Mouse (Mus musculus) kidney, postnatal 0 days (tissue): ENCODE data around the gene Pfn1. TPM values are rescaled to one million over a fixed set of nuclear protein-coding genes. Genes with fewer than 3 reads are reported as not detected.

ENCODE experiments used
- ATAC-seq: fragments of 200-750 bp; cut with Nextera tagmentation; replicated peaks from 2 replicates; pipeline ENCODE4 v1.8.0; 2017; ENCODE audit warnings: low read depth, moderate number of reproducible peaks, moderate TSS enrichment, moderate library complexity; ENCODE audit not compliant: low FRiP score
- DNase-seq: peaks from one replicate; pipeline ENCODE4 v3.0.0-alpha.2; 2016; ENCODE audit warnings: low spot score
- H3K27ac ChIP-seq: fragments of 300-500 bp; sonication (generic); 2 replicates; pipeline ENCODE4 v1.5.1; 2014; ENCODE audit warnings: mild to moderate bottlenecking
- H3K27me3 ChIP-seq: fragments of 300-500 bp; sonication (generic); 2 replicates; pipeline ENCODE4 v1.6.1; 2014; ENCODE audit warnings: low read length, mixed read lengths; ENCODE audit not compliant: insufficient read depth
- H3K36me3 ChIP-seq: fragments of 300-500 bp; sonication (generic); 2 replicates; pipeline ENCODE4 v1.6.1; 2014; ENCODE audit warnings: low read length, mixed read lengths; ENCODE audit not compliant: insufficient read depth
- H3K4me1 ChIP-seq: fragments of 300-500 bp; sonication (generic); replicated peaks from 2 replicates; pipeline ENCODE4 v1.6.1; 2014; ENCODE audit warnings: antibody characterized with exemption, low read length, mixed read lengths; ENCODE audit not compliant: insufficient read depth
- H3K4me2 ChIP-seq: fragments of 300-500 bp; sonication (generic); 2 replicates; pipeline ENCODE4 v1.6.1; 2014; ENCODE audit warnings: mild to moderate bottlenecking, low read length, moderate library complexity, mixed read lengths
- H3K4me3 ChIP-seq: fragments of 300-500 bp; sonication (generic); replicated peaks from 2 replicates; pipeline ENCODE4 v1.5.1; 2014; ENCODE audit warnings: low read depth, low read length
- H3K9ac ChIP-seq: fragments of 300-500 bp; sonication (generic); 2 replicates; pipeline ENCODE4 v1.6.1; 2014; ENCODE audit warnings: low read depth, low read length
- H3K9me3 ChIP-seq: fragments of 300-500 bp; sonication (generic); replicated peaks from 2 replicates; pipeline ENCODE4 v1.6.1; 2016; ENCODE audit warnings: low read length, inconsistent platforms, mixed read lengths
- CTCF ChIP-seq: IDR thresholded peaks from 2 replicates; pipeline ENCODE4 v1.5.1; 2016; ENCODE audit warnings: antibody characterized with exemption, low read depth, mild to moderate bottlenecking, moderate library complexity
- WGBS: fragments of 180-500 bp; shearing (Covaris S2); extraction: QIAGEN DNeasy Blood & Tissue Kit; methylation state at CpG from one replicate; pipeline ENCODE4 v1.1.7; 2014; 5-methylcytosine and 5-hydroxymethylcytosine counted together
- polyA plus RNA-seq: library from polyadenylated mRNA; unstranded; fragments of >200 nt; fragmentation: Nextera tagmentation; extraction: Ambion mirVana; gene quantifications from 2 replicates; pipeline ENCODE4 v1.2.1, GENCODE M21; 2015

The Pfn1 gene
- polyA plus RNA-seq, 1 experiment from 2014 or later = 1,513 TPM

GRCm38 (mm10) chr11:70647716-70648420, 6.6 kb downstream of the Pfn1 start:
- H3K27me3 ChIP-seq = no peaks in the 10 kb centered on the region
- H3K36me3 ChIP-seq = peaks cover 55% of the 10 kb centered on the region
- no peaks in the 10 kb centered on the region for H3K9me3 ChIP-seq
- H3K9ac ChIP-seq = peak overlapping the region; percentile 90
- H3K4me3 ChIP-seq = peak overlapping the region; percentile 78
- H3K4me2 ChIP-seq = peak overlapping the region; percentile 99
- peak overlapping the region; percentile 90 for H3K27ac ChIP-seq
- ATAC-seq (no peak), DNase-seq (no peak)
- TF ChIP-seq CTCF = no peak
- WGBS = 4% methylated on average over 28 of the region's 28 CpGs
- H3K4me1 ChIP-seq = peaks cover 19% of the 10 kb centered on the region; the same call in 1 of the 2 replicates

- ATAC-seq (peak; percentile 84), DNase-seq (peak; percentile 99)
- no peaks in the 10 kb centered on the region for H3K27me3 ChIP-seq
- peaks cover 10% of the 10 kb centered on the region; the same call in 1 of the 2 replicates for H3K4me1 ChIP-seq
- peak; percentile 35; the same call in 1 of the 2 replicates for TF ChIP-seq CTCF
- H3K36me3 ChIP-seq = peaks cover 47% of the 10 kb centered on the region
- no peaks in the 10 kb centered on the region for H3K9me3 ChIP-seq
- under 1% methylated on average over 63 of the region's 63 CpGs for WGBS
- H3K9ac ChIP-seq = peak within 1 kb of the TSS; percentile 90
- peak within 1 kb of the TSS; percentile 99 for H3K4me2 ChIP-seq
- H3K27ac ChIP-seq = peak within 1 kb of the TSS; percentile 90
- H3K4me3 ChIP-seq = peak within 1 kb of the TSS; percentile 78
Measured at GRCm38 (mm10) chr11:70646691-70647650, 7.5 kb downstream of the Pfn1 start, which contains the start of the genes Rnf167 and Slc25a11. Gene Rnf167 (plus strand): TSS chr11:70647235. Gene Slc25a11 (minus strand): TSS chr11:70647479.

GRCm38 (mm10) chr11:70646259-70646555, 8.2 kb downstream of the Pfn1 start:
- DNase-seq (no peak), ATAC-seq (peak; percentile 2)
- Histone ChIP-seq H3K4me3 (peak overlapping the region; percentile 78), H3K27me3 (no peaks in the 10 kb centered on the region), H3K9me3 (no peaks in the 10 kb centered on the region), H3K27ac (peak overlapping the region; percentile 89), H3K4me2 (peak overlapping the region; percentile 75), H3K9ac (peak overlapping the region; percentile 84), H3K36me3 (peaks cover 44% of the 10 kb centered on the region), H3K4me1 (peaks cover 8% of the 10 kb centered on the region; the same call in 1 of the 2 replicates)
- TF ChIP-seq CTCF = no peak
- 7% methylated on average over 3 of the region's 3 CpGs for WGBS

GRCm38 (mm10) chr11:70645461-70646258, 8.8 kb downstream of the Pfn1 start:
- Histone ChIP-seq H3K9me3 (no peaks in the 10 kb centered on the region), H3K9ac (peak overlapping the region; percentile 84), H3K4me3 (peak overlapping the region; percentile 78), H3K4me1 (peaks cover 8% of the 10 kb centered on the region; the same call in 1 of the 2 replicates), H3K27ac (peak overlapping the region; percentile 89), H3K27me3 (no peaks in the 10 kb centered on the region), H3K36me3 (peaks cover 39% of the 10 kb centered on the region), H3K4me2 (peak overlapping the region; percentile 75)
- no peak for TF ChIP-seq CTCF
- DNase-seq (no peak), ATAC-seq (no peak)
- WGBS = 88% methylated on average over 12 of the region's 12 CpGs

- ATAC-seq (no peak), DNase-seq (no peak)
- peaks cover 8% of the 10 kb centered on the region; the same call in 1 of the 2 replicates for H3K4me1 ChIP-seq
- no peaks in the 10 kb centered on the region for H3K27me3 ChIP-seq
- H3K4me3 ChIP-seq = no peak overlapping the region
- H3K36me3 ChIP-seq = peaks cover 29% of the 10 kb centered on the region
- H3K4me2 ChIP-seq = no peak overlapping the region
- no peak overlapping the region for H3K27ac ChIP-seq
- H3K9ac ChIP-seq = no peak overlapping the region
- no peak for TF ChIP-seq CTCF
- WGBS = 97% methylated on average over 8 of the region's 8 CpGs
- H3K9me3 ChIP-seq = no peaks in the 10 kb centered on the region
Measured at GRCm38 (mm10) chr11:70644564-70645103, 9.8 kb downstream of the Pfn1 start.
